Mouse (Mus musculus): ENCODE measurements around the gene Rnf150.
A peak's percentile ranks its signal among the peaks of the same experiment; 100 is the strongest.

The Rnf150 gene

GRCm38 (mm10) chr8:83011286-83011685, 148.1 kb downstream of the Rnf150 start:
- DNase-seq (ENCODE audit: low read depth, low spot score), result no peak

GRCm38 (mm10) chr8:83011758-83012157, 148.6 kb downstream of the Rnf150 start:
- DNase-seq (ENCODE audit: low read depth, low spot score), result no peak

DNA sequence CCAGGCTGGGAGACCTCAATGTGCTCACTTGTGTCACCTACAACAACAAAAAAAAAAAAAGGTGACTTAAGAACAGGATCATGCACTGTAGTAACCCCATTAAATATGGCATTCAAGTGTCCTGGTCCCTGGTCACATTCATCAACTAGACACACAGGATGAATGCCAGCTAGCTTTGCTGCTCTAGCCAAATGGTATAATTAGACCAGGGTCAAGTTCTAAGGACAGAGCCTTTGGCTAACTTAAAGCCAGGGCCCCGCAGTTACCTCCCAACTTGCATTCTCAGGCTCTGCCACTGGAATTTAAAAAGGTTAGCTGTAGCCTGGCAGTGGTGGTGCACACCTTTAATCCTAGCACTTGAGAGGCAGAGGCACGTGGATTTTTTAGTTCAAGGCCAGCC, 165.1 kb downstream of the Rnf150 start:
- DNase-seq (ENCODE audit: low read depth, low spot score), result peak; percentile 83

- DNase-seq (ENCODE audit: low read depth, low spot score), result no peak
Measured at GRCm38 (mm10) chr8:83032800-83033199, 169.6 kb downstream of the Rnf150 start.

DNA sequence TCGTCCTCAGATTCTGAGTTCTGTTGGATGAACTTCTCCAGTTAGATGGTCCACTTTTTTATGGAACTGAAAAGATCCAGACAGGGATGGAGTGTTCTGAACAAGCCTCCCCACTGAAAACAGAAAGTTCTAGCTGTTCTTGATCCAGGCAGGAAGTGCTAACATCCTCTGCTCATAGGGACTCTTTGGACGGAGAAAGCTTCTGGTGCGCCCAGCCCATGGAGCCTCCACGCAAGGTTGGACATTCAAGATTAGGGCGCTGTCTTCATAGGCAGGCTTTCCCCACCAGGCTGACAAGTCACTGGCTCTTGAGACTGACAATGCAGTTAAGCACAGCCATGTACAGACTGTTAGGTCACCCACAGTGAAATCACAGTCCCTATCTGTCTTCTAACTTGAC, 172.0 kb downstream of the Rnf150 start:
- DNase-seq (ENCODE audit: low read depth, low spot score), result no peak

- peak; percentile 86 for DNase-seq (ENCODE audit: low read depth, low spot score)
Measured at GRCm38 (mm10) chr8:83036521-83037166, 173.5 kb downstream of the Rnf150 start.

GRCm38 (mm10) chr8:83037321-83037720, 174.2 kb downstream of the Rnf150 start:
- DNase-seq (ENCODE audit: low read depth, low spot score), result no peak

GRCm38 (mm10) chr8:83038575-83038974, 175.4 kb downstream of the Rnf150 start:
- DNase-seq (ENCODE audit: low read depth, low spot score), result peak; percentile 25

GRCm38 (mm10) chr8:83041440-83041839, 178.3 kb downstream of the Rnf150 start:
- DNase-seq (ENCODE audit: low read depth, low spot score), result no peak

- no peak for DNase-seq (ENCODE audit: low read depth, low spot score)
Measured at GRCm38 (mm10) chr8:83046912-83047311, 183.8 kb downstream of the Rnf150 start.

GRCm38 (mm10) chr8:83048527-83048926, 185.4 kb downstream of the Rnf150 start:
- no peak for DNase-seq (ENCODE audit: low read depth, low spot score)

DNA sequence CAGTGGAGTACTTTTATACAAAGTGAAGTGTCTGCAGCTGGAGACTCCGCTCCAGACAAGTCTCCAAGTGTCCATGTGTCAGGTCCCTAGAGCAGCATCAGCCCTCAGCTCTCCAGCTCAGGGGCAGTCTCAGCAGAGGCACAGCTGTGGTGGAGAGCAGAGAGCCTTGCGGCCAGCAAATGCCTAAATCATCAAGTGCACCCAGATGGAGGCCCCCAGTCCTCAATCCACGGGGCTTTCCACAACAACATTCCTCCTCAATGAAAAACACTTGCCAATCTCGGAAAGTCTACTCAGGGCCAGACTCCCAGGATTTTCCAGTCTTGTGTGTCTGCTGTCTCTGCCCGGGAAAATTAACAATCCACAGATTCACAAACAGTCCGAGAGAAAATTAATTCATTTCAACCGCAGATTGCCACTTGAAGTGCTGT, 186.0 kb downstream of the Rnf150 start:
- DNase-seq (ENCODE audit: low read depth, low spot score), result peak; percentile 65

DNA sequence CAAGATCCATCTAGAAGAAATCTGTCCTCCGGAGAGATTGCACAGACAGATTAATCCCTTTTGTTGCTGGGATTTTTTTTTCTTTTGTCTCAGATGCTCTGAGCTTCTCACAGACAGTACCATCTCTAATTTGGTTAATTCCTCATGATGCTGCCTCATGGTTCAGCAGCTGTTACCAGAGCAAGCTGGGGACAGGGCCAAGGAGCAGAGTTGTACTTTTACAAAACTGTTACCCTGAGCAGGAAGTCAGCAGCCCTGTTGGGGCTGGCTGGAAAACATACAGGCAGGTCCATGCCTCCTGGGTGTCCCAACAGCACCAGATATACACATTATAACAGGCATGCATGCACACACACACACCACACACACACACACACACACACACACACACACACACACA, 186.5 kb downstream of the Rnf150 start:
- no peak for DNase-seq (ENCODE audit: low read depth, low spot score)

GRCm38 (mm10) chr8:83052896-83053295, 189.7 kb downstream of the Rnf150 start:
- DNase-seq (ENCODE audit: low read depth, low spot score), result no peak

GRCm38 (mm10) chr8:83054801-83055200, 191.6 kb downstream of the Rnf150 start:
- no peak for DNase-seq (ENCODE audit: low read depth, low spot score)

DNA sequence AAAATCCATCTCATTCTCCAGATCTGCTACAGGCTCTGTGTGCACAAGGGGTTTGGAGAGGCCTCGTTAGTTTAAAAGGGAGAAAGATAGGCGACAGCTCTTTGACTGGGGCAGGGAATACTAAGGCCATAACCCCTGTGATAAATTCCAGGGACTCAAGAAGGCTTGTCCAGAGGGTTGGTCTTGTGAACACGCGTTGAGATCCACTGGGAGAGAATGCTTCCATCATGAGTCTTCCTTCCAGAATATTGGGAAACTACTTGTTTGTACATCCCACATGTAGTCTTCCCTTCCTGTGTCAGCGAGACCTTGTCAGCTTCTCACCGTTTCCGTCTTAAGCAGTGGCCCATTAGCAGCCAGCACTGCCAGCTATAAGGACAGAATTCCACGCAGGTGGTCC, 195.8 kb downstream of the Rnf150 start:
- no peak for DNase-seq (ENCODE audit: low read depth, low spot score)

DNA sequence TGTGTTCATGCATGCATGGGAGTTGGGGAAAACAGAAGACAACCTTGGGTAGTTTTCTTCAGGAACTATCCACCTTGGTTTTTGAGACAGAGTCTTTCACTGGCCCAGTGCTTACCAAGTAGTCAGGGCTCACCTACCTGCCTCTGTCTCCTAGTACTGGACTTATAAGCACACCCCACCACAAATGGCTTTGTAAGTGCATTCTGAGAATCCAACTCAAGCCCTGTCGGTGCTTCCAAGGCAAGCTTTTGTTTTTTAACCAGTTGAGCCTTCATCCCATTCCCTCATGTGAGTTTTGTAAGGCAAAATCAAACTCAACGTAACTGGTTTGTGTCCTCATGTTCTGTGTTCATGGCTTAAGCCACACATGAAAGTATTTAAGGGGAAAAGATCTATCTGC, 196.9 kb downstream of the Rnf150 start:
- no peak for DNase-seq (ENCODE audit: low read depth, low spot score)

GRCm38 (mm10) chr8:83061257-83061656, 198.1 kb downstream of the Rnf150 start:
- no peak for DNase-seq (ENCODE audit: low read depth, low spot score)

DNA sequence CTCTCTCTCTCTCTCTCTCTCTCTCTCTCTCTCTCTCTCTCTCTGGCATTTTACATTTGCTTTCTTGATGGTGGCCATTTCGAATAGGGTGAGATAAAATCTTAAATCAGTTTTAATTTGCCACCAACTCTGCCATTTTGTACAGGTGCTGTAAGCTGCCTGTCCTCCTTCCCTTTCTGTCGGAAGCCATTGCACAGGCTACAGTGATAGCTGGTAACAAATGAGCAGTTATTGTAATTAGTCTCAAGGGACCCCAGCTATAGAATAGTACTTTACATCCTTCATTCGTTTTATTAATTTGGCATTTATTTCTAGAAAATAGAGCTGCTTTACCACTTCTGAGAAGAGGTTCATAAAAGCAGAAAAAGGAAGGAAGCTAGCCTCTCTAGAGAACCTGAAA, 198.7 kb downstream of the Rnf150 start:
- no peak for DNase-seq (ENCODE audit: low read depth, low spot score)

DNA sequence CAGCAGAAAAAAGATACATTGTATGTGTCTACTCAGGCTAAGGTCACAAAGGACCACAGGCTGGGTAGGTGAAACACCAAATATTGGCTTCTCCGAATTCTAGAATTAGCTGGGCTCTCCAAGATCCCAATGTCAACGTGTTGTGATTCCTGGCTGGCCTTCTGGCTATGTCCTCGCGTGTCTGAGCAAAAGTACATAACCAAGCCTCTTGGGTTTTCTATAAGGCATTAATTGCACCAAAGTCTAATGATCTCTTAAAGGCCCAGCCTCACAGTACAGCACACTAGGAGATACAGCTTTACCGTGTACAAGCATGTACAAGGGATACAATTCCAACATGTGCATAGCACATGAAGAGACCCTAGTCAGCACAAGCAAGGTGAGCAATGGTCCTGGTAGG, 199.1 kb downstream of the Rnf150 start:
- DNase-seq (ENCODE audit: low read depth, low spot score), result no peak

DNA sequence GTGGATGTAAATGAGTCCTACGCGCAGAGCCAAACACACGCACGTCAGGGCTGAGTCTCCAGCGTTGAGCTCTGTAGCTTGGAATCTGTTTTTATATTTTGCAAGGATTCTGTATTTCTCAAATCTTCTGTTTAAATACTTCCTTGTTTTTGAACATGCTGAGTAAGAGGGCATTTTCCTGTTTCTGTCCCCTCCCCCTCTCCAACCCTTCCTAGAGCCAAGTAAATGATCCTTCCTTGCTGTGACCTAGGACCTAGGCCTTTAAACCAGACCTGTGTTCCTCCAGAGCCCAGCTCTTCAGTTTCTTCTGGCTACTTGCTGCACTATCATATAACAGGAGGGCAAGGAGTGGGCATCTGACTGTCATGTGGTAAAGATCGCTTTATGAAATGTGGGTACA, 200.9 kb downstream of the Rnf150 start:
- DNase-seq (ENCODE audit: low read depth, low spot score), result peak; percentile 81

GRCm38 (mm10) chr8:83066076-83066475, 202.9 kb downstream of the Rnf150 start:
- DNase-seq (ENCODE audit: low read depth, low spot score), result no peak

DNA sequence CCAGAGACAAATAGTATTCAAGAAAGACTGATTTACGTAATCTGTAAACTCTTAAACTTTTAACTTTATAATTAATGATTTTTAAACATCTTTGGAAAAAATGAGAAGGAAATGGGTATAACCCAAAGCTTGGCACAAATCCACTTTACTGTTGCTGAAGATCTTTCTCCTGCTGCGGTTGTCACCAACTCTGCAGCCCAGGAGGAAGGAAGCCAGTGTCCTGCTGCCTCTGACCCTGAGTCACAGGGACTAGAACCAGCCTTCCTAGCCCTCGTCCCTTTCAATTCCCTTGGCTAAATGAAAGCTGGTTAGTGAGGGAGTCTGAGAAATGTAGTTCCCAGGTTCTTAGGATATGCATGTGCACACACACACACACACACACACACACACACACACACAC, 203.7 kb downstream of the Rnf150 start:
- no peak for DNase-seq (ENCODE audit: low read depth, low spot score)

DNA sequence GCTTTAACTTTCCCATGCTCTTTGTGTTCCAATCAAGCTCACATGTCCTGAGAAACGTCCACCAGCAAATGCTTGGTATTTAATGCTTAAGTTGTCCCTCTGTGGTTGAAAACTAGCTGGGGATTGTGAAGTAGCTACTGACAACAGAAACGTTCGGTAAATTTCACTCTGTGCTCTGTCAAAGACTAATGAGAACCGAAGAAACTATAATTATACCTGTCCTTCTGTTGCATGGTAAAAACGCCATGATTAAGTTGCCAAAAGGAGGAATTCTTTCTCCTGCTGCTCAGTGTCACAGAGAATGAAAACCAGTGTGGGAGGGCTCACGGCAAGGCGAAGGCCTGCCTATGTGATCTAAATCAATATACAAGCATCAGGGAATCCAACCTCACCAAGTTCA, 204.8 kb downstream of the Rnf150 start:
- no peak for DNase-seq (ENCODE audit: low read depth, low spot score)

Data from skeletal muscle tissue, adult 2 months (tissue).